Mouse (Mus musculus) heart, embryonic 16.5 days (tissue): ENCODE measurements around the gene Zfp808. TPM values are rescaled to one million over a fixed set of nuclear protein-coding genes. Genes with fewer than 3 reads are reported as not detected.

ENCODE experiments used
- ATAC-seq: fragments of 200-750 bp; cut with Nextera tagmentation; replicated peaks from 2 replicates; pipeline ENCODE4 v1.8.0; 2017; ENCODE audit warnings: moderate number of reproducible peaks; ENCODE audit not compliant: insufficient read depth, low FRiP score; ENCODE audit errors: extremely low read depth
- H3K27ac ChIP-seq: fragments of 300-500 bp; sonication (generic); 2 replicates; pipeline ENCODE4 v1.5.1; 2014; ENCODE audit warnings: mild to moderate bottlenecking, low read length, control low read depth, moderate library complexity
- H3K27me3 ChIP-seq: fragments of 300-500 bp; sonication (generic); 2 replicates; pipeline ENCODE4 v1.6.1; 2014; ENCODE audit warnings: low read length, mixed read lengths; ENCODE audit not compliant: control insufficient read depth, insufficient read depth
- H3K36me3 ChIP-seq: fragments of 300-500 bp; sonication (generic); 2 replicates; pipeline ENCODE4 v1.6.1; 2014; ENCODE audit not compliant: control insufficient read depth, insufficient read depth
- H3K4me1 ChIP-seq: fragments of 300-500 bp; sonication (generic); 2 replicates; pipeline ENCODE4 v1.6.1; 2014; ENCODE audit warnings: low read length, mixed read lengths; ENCODE audit not compliant: control insufficient read depth, insufficient read depth
- H3K4me2 ChIP-seq: fragments of 300-500 bp; sonication (generic); 2 replicates; pipeline ENCODE4 v1.6.1; 2014; ENCODE audit warnings: low read depth, mild to moderate bottlenecking, control low read depth, low read length
- H3K4me3 ChIP-seq: fragments of 300-500 bp; sonication (generic); 2 replicates; pipeline ENCODE4 v1.5.1; 2014; ENCODE audit warnings: mild to moderate bottlenecking, control low read depth, low read length
- H3K9ac ChIP-seq: fragments of 300-500 bp; sonication (generic); 2 replicates; pipeline ENCODE4 v1.6.1; 2014; ENCODE audit warnings: low read length, control low read depth
- H3K9me3 ChIP-seq: fragments of 300-500 bp; sonication (generic); replicated peaks from 2 replicates; pipeline ENCODE4 v1.6.1; 2016; ENCODE audit warnings: low read length; ENCODE audit not compliant: control insufficient read depth
- WGBS: fragments of 180-500 bp; shearing (Covaris S2); extraction: QIAGEN DNeasy Blood & Tissue Kit; methylation state at CpG from one replicate; pipeline ENCODE4 v1.1.7; 2014; 5-methylcytosine and 5-hydroxymethylcytosine counted together
- polyA plus RNA-seq: library from polyadenylated mRNA; unstranded; fragments of >200 nt; fragmentation: Nextera tagmentation; extraction: Ambion mirVana; gene quantifications from 2 replicates; pipeline ENCODE4 v1.2.1, GENCODE M21; 2015

Gene Zfp808
- polyA plus RNA-seq, 1 experiment from 2014 or later: 8.3 TPM

DNA sequence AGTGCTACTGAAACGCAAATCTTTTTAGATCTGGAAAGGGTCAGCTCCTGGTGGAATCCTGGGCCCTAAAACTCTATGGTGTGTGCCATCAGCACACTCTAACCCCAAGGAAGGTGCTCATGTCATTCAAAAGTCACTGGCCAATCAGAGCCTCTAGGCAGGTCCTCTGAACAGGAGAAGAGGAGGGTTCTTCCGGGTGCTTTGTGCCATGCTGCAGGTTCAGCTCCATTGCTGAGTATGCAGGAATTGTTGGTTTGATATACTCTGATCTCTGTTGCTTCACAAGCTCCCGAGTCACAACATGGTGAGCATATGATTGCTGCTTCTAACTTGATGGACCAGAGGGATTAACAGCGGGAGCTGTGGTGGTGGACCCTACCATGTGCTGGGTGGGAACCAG, 133.7 kb downstream of the Zfp808 start:
- Histone ChIP-seq H3K27me3 (no peaks in the 10 kb centered on the region), H3K4me3 (no peak overlapping the region), H3K9ac (no peak overlapping the region), H3K27ac (no peak overlapping the region), H3K36me3 (no peaks in the 10 kb centered on the region), H3K4me2 (no peak overlapping the region), H3K9me3 (peaks cover 8% of the 10 kb centered on the region), H3K4me1 (no peaks in the 10 kb centered on the region)
- WGBS: 76% methylated on average over 4 of the region's 4 CpGs
- no peak for ATAC-seq
